Mouse (Mus musculus): ENCODE measurements around the gene Retn.

GRCm38 (mm10) chr8:3609046-3609815 lies 46.3 kb upstream of the Retn start:
- TF ChIP-seq CTCF (IDR thresholded peaks at IDR 0.05; ENCODE audit: borderline replicate concordance, control insufficient read depth, extremely low read depth, insufficient read depth, low read length, poor library complexity) (no peak), POLR2A (IDR thresholded peaks at IDR 0.05; ENCODE audit: control insufficient read depth, extremely low read depth, insufficient read depth, low read length, poor library complexity) (no peak)
